Mouse (Mus musculus): Measurements from ENCODE around the gene Zfp36l2. TPM values are rescaled to one million over a fixed set of nuclear protein-coding genes. Genes with fewer than 3 reads are reported as not detected.

The Zfp36l2 gene
- polyA plus RNA-seq, 1 experiment from 2014 or later: 25.5 TPM

DNA sequence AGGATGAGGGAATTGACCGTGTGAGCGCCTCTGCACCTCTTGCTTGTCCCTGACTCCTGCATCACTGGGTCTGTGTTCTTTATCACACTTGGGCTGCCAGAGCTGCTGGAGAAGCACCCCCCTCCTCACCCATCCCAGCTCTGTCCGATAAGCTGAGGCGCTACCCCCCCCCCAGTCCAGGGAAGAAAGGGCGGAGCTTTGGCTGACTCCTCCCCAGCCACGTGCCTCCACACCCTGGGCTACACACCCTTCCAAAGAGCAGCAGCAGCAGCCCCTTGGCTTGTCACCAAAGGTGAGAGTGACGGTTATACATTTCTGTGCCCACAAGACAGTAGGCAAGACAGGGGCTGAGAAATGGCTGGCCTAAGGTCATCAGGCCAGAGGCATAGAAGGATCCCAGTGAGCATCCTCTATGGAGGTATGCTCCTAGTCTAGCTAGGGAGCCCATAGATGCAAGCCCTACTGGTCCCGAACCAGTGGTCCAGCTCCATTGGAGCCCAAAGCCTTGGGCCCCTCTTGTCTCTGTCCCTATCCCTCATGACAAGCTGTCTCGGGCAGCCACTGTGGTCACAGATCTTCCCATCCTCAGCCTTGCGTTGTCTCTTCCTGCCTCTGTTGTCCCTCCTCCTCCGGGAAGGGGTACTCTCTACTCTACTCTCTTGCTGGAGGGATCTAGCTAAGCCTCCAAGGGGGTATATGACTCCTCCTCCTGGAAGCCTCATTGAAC, 33.3 kb downstream of the Zfp36l2 start:
- Histone ChIP-seq H3K9ac (ENCODE audit: low read depth, low read length) (no peak overlapping the region), H3K27me3 (replicated peaks; ENCODE audit: control insufficient read depth, insufficient read depth, low read length) (no peaks in the 10 kb centered on the region), H3K4me1 (ENCODE audit: control insufficient read depth, insufficient read depth, low read length) (peaks cover 13% of the 10 kb centered on the region; the same call in 1 of the 2 replicates), H3K4me2 (ENCODE audit: low read depth, low read length) (no peak overlapping the region), H3K4me3 (ENCODE audit: low read depth, low read length) (no peak overlapping the region), H3K9me3 (ENCODE audit: control insufficient read depth, low read length) (no peaks in the 10 kb centered on the region), H3K27ac (replicated peaks; ENCODE audit: low read depth, low read length) (no peak overlapping the region), H3K36me3 (ENCODE audit: control insufficient read depth, insufficient read depth, low read length) (no peaks in the 10 kb centered on the region)
- DNase-seq (ENCODE audit: low spot score) (no peak), ATAC-seq (ENCODE audit: low read depth) (no peak)
- 82% methylated on average over 11 of the region's 11 CpGs for WGBS

GRCm38 (mm10) chr17:84152976-84153786, 34.6 kb downstream of the Zfp36l2 start:
- Histone ChIP-seq H3K9me3 (ENCODE audit: control insufficient read depth, low read length) (no peaks in the 10 kb centered on the region), H3K27me3 (replicated peaks; ENCODE audit: control insufficient read depth, insufficient read depth, low read length) (no peaks in the 10 kb centered on the region), H3K36me3 (ENCODE audit: control insufficient read depth, insufficient read depth, low read length) (no peaks in the 10 kb centered on the region), H3K4me2 (ENCODE audit: low read depth, low read length) (no peak overlapping the region), H3K27ac (replicated peaks; ENCODE audit: low read depth, low read length) (no peak overlapping the region), H3K9ac (ENCODE audit: low read depth, low read length) (no peak overlapping the region), H3K4me3 (ENCODE audit: low read depth, low read length) (no peak overlapping the region), H3K4me1 (ENCODE audit: control insufficient read depth, insufficient read depth, low read length) (peaks cover 26% of the 10 kb centered on the region)
- WGBS: 80% methylated on average over 12 of the region's 12 CpGs
- DNase-seq (ENCODE audit: low spot score): no peak
- ATAC-seq (ENCODE audit: low read depth): no peak

DNA sequence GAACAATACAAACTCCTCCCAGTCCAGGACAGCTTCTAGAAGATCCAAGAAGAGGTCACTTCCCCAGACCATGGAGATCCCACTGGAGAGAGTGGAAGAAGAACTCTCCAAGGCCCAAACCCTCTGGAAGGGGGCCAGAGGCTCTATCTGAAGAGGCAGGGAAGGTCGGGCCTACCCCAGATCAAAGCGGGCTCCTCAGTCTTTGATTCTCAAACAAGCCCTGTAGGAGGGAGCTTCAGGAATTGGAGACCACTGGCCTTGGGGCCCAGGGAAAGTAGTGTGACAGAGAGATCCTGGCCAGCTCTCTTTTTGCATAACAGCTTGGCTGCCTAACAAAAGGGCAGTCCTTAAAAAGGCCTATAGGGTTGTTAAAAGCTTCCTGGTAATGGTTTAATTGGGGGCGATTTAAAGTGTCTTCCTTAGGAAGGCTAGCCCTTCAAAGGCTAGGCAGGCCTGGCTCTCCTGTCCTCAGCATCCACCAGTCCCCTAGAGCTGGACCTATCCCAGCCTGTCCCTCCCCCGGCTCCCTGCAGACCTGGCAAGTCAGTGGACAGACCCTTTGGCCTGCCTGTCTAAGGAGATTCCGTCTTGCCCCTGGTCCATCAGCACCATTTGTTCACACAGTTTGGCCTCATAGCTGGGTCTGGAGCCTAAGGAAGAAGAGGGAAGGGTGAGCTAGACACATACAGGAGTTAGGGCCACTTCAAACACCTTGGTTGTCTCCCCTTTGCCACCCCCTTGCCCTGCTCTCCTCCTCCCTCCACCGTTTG, 35.4 kb downstream of the Zfp36l2 start:
- ATAC-seq (ENCODE audit: low read depth) (no peak), DNase-seq (ENCODE audit: low spot score) (no peak)
- H3K27me3 ChIP-seq (replicated peaks; ENCODE audit: control insufficient read depth, insufficient read depth, low read length): no peaks in the 10 kb centered on the region
- H3K36me3 ChIP-seq (ENCODE audit: control insufficient read depth, insufficient read depth, low read length): no peaks in the 10 kb centered on the region
- H3K27ac ChIP-seq (replicated peaks; ENCODE audit: low read depth, low read length): no peak overlapping the region
- no peaks in the 10 kb centered on the region for H3K9me3 ChIP-seq (ENCODE audit: control insufficient read depth, low read length)
- H3K4me3 ChIP-seq (ENCODE audit: low read depth, low read length): no peak overlapping the region
- H3K4me1 ChIP-seq (ENCODE audit: control insufficient read depth, insufficient read depth, low read length): peaks cover 25% of the 10 kb centered on the region
- H3K9ac ChIP-seq (ENCODE audit: low read depth, low read length): no peak overlapping the region
- 51% methylated on average over 6 of the region's 6 CpGs for WGBS
- no peak overlapping the region for H3K4me2 ChIP-seq (ENCODE audit: low read depth, low read length)

GRCm38 (mm10) chr17:84151306-84151705, 36.4 kb downstream of the Zfp36l2 start:
- no peak overlapping the region for H3K9ac ChIP-seq (ENCODE audit: low read depth, low read length)
- no peaks in the 10 kb centered on the region for H3K27me3 ChIP-seq (replicated peaks; ENCODE audit: control insufficient read depth, insufficient read depth, low read length)
- 73% methylated on average over 6 of the region's 6 CpGs for WGBS
- no peaks in the 10 kb centered on the region for H3K9me3 ChIP-seq (ENCODE audit: control insufficient read depth, low read length)
- H3K27ac ChIP-seq (replicated peaks; ENCODE audit: low read depth, low read length): no peak overlapping the region
- ATAC-seq (ENCODE audit: low read depth) (no peak), DNase-seq (ENCODE audit: low spot score) (no peak)
- H3K36me3 ChIP-seq (ENCODE audit: control insufficient read depth, insufficient read depth, low read length): no peaks in the 10 kb centered on the region
- peaks cover 32% of the 10 kb centered on the region for H3K4me1 ChIP-seq (ENCODE audit: control insufficient read depth, insufficient read depth, low read length)
- no peak overlapping the region for H3K4me2 ChIP-seq (ENCODE audit: low read depth, low read length)
- H3K4me3 ChIP-seq (ENCODE audit: low read depth, low read length): no peak overlapping the region

DNA sequence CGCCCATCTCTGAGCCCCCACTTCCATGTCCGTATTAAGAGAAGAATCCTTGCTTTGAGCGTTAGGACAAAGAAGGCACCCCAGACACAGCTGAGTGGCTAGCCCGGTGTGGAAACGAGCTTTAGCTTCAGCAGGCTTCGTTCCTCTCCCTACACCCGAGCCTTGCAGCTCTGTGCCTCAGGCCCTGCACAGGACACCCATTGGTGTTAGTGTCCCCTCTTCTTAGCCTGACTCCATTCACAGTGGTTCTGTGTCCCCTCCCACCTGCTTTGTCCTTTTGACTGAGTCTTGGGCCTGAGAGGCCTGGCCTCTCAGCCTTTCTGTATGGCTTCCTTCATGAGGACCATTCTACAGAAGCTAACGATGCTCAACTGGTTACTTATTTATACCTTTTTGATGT, 37.5 kb downstream of the Zfp36l2 start:
- no peak overlapping the region for H3K27ac ChIP-seq (replicated peaks; ENCODE audit: low read depth, low read length)
- ATAC-seq (ENCODE audit: low read depth) (no peak), DNase-seq (ENCODE audit: low spot score) (no peak)
- H3K9ac ChIP-seq (ENCODE audit: low read depth, low read length): no peak overlapping the region
- H3K4me1 ChIP-seq (ENCODE audit: control insufficient read depth, insufficient read depth, low read length): peaks cover 39% of the 10 kb centered on the region
- WGBS: 72% methylated on average over 8 of the region's 8 CpGs
- no peaks in the 10 kb centered on the region for H3K27me3 ChIP-seq (replicated peaks; ENCODE audit: control insufficient read depth, insufficient read depth, low read length)
- H3K9me3 ChIP-seq (ENCODE audit: control insufficient read depth, low read length): no peaks in the 10 kb centered on the region
- no peak overlapping the region for H3K4me3 ChIP-seq (ENCODE audit: low read depth, low read length)
- no peaks in the 10 kb centered on the region for H3K36me3 ChIP-seq (ENCODE audit: control insufficient read depth, insufficient read depth, low read length)
- H3K4me2 ChIP-seq (ENCODE audit: low read depth, low read length): no peak overlapping the region

DNA sequence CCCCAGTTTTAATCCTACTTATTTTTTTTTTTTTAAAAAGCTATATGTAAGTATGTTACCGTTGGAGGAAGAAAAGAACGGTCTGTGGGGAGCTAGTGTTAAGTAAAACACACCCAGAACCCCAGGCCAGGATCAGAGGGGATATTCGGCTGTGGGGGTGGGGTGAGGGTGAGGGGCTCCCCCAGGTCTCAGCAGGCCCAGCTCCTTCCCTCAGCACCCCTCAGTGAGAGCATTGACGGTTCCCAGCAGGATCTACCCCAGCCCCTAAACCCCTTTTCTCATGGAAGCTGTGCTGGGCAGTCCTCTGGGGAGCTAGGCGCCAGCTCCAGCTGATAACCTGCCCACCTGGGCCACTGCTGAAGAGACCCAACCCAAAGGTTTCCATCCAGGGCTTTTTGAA, 38.2 kb downstream of the Zfp36l2 start:
- ATAC-seq (ENCODE audit: low read depth) (no peak), DNase-seq (ENCODE audit: low spot score) (no peak)
- H3K9me3 ChIP-seq (ENCODE audit: control insufficient read depth, low read length): no peaks in the 10 kb centered on the region
- no peaks in the 10 kb centered on the region for H3K27me3 ChIP-seq (replicated peaks; ENCODE audit: control insufficient read depth, insufficient read depth, low read length)
- peaks cover 40% of the 10 kb centered on the region for H3K4me1 ChIP-seq (ENCODE audit: control insufficient read depth, insufficient read depth, low read length)
- no peak overlapping the region for H3K4me3 ChIP-seq (ENCODE audit: low read depth, low read length)
- peak overlapping the region; percentile 83; the same call in 1 of the 2 replicates for H3K27ac ChIP-seq (replicated peaks; ENCODE audit: low read depth, low read length)
- no peak overlapping the region for H3K9ac ChIP-seq (ENCODE audit: low read depth, low read length)
- H3K4me2 ChIP-seq (ENCODE audit: low read depth, low read length): no peak overlapping the region
- H3K36me3 ChIP-seq (ENCODE audit: control insufficient read depth, insufficient read depth, low read length): no peaks in the 10 kb centered on the region
- 46% methylated on average over 5 of the region's 5 CpGs for WGBS

- Histone ChIP-seq H3K36me3 (ENCODE audit: control insufficient read depth, insufficient read depth, low read length) (no peaks in the 10 kb centered on the region), H3K9ac (ENCODE audit: low read depth, low read length) (peak overlapping the region; percentile 54)
- ATAC-seq (ENCODE audit: low read depth): peak; percentile 83
These were observed 39.0 kb downstream of the Zfp36l2 start for GRCm38 (mm10) chr17:84148499-84149484.

More at GRCm38 (mm10) chr17:84148499-84149484, 39.0 kb downstream of the Zfp36l2 start:
- Histone ChIP-seq H3K27ac (replicated peaks; ENCODE audit: low read depth, low read length) (peak overlapping the region; percentile 83), H3K9me3 (ENCODE audit: control insufficient read depth, low read length) (no peaks in the 10 kb centered on the region), H3K4me2 (ENCODE audit: low read depth, low read length) (no peak overlapping the region), H3K27me3 (replicated peaks; ENCODE audit: control insufficient read depth, insufficient read depth, low read length) (no peaks in the 10 kb centered on the region), H3K4me3 (ENCODE audit: low read depth, low read length) (no peak overlapping the region), H3K4me1 (ENCODE audit: control insufficient read depth, insufficient read depth, low read length) (peaks cover 40% of the 10 kb centered on the region)
- WGBS: 27% methylated on average over 11 of the region's 11 CpGs
- peak; percentile 93 for DNase-seq (ENCODE audit: low spot score)
